Mouse (Mus musculus) lung, adult 18-20 months (tissue): ENCODE measurements around the gene Adprh.

Source experiments
- DNase-seq, 2 experiments: peaks; one replicate each; pipeline ENCODE4 v3.0.0; 2022; ENCODE audit warnings: mixed read lengths in 2 of 2

Gene Adprh

DNA sequence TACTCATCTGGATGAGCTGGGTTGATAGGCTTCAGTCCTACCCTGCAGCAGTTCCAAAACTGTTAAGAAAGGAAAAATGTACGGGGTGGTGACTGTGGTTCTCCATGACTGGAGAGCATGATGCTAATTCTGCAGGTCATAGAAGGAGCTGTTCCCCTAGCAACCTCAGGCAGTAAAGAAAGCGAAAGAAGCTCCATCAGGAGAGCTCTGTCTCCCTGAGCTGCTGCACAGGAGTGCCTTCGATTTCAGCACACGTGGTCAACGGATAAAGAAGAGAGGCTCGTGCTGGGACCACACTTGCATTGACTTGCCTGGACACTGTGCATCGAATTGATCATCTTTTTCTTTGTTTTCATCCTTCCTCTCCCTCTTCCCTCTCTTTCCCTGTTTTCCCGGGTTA is 10.3 kb downstream of the Adprh start:
- no peak for DNase-seq

DNA sequence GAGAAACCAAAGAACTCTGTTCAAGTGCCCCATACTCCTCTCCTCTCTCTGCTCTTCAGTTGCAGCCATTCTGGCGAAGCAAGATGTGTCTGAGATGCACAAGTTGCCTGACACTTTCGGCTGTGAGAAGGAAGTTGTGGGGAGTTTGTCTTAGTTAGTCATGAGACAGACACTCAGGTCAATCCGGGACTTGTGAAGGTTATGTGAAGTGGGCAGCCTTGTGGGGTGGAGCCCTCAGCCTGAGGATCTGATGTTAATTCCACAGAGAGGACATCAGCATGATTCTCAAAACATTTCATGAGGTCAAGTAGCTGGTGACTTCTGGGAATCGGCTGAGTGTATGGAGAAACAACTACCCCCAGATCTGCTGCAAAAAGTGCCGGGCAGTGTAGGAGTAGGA is 10.9 kb downstream of the Adprh start:
- DNase-seq = no peak

DNA sequence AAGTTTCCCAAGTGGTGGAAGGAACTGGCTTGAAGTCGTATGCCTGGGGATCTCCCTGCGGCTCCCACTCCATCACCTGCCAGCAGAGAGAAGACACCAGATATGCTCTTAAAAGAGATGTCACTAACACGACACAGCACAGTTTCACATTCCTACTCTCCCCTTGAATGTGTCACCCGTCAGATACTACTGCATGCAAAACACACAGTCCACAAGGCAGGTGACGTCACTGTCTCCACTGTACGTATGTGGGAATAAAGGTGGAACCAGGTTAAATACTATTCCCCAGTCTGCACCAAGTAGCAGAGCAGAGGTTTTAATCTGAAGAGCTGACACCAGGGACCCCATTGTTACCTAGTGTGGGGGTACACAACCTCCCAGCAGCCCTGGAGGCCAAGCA is 12.1 kb downstream of the Adprh start:
- DNase-seq = no peak

DNA sequence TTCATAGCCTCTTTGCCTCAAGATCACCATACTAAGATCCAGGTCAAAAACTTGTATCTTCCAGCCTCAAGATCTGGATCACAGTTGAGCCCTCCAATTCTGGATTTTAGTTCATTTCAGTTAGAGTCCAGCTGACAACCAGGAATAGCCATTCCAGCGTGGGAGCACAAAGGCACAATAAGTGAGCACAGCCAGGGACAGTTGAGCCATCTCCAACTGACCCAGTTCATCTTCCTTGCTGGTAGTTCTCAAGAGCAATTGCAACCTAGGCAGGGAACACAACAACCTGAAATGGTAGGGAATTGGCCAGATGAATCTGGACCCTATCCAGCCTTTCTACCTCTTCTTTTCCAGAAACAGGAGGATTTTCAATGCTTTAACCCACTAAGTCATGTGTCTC is 13.3 kb downstream of the Adprh start:
- DNase-seq = no peak

DNA sequence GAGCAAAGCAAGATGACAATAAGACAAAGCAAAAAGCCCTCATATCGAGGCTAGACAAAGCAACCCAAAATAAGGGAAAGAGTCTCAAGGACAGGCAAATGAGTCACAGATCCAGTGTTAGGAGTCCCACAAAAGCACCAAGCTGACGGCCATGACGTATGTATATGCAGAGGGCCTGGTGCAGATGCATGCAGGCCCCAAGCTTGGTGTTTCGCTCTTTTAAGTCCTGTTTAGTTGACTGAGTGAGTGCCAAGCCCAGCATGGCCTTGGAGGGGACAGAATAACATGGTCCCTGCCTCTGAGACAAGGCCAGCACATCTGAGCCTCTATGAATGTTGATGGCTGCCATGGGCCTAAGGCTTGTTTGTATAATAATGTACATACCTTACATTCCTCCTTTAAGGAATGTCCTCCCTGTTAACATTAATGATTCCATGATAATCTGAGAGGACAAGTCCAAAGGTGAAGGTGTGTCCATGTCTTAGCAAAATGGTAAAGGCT is 18.2 kb downstream of the Adprh start:
- DNase-seq = no peak

DNA sequence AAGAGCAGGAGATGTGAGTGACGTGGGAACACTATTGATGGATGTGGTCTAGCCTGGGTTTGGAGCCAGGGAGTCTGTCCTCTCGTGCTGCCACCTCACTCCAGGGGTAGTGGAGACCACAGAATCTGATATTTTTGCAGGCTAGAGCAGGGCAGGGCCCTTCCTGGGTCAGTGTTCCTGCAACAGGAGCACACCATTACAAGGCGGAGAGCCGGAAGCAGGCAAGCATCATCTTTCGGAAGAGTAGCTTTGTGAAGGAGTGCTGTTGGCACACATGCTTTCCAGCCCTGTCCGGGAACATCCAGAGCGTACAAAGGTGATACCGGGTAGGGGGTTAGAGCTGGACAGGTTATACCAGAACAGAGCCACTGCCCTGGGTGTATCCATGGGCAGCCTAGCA is 19.0 kb downstream of the Adprh start:
- no peak for DNase-seq

DNA sequence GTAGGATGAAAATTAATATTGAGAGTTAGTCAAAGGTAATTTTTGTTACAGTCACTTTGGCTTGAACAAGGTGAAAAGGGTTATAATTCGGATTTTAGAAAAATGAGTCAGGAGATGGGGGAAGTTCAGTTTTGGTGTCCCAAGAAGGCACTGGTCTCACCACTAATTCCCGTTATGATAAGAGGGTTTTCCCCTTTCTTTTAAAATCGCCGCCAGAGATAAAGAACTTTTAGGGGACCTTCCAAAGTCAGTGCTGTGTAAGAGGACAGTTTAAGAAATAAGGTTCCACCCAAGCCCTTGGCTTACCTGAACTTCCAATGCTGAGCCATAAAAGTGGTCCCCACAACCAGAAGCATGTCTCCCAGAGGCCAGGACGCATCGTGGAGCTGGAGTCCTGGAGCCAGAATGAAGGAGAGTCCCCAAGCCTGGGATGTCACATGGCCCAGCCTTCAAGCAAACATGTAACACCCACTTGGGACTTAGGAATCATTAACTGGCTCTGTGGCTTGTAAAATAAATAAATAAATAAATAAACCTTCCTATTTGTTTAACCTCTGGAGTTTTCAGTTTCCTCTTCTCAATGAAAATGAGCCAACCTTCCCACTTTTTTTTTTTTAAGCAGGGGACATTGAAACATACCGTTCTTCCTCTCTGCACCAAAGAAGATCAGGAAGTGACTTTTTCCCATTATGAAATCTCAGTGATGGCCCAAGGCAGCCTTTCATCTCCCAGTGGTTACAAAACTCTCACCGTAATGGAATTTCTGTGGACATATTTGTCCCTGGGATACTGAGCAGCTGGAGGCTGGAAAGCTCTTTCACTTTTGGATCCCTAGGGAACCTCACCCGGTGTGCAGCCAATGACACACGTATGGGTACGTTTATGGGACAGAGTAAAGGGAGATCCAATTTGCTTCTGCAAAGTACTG is 19.7 kb downstream of the Adprh start, which contains the start of gene Pla1a:
Gene Pla1a (minus strand): TSS at position 648 of the 928 bp plus-strand sequence.
- peak in 1 of 2 experiments; percentile 36 for DNase-seq

DNA sequence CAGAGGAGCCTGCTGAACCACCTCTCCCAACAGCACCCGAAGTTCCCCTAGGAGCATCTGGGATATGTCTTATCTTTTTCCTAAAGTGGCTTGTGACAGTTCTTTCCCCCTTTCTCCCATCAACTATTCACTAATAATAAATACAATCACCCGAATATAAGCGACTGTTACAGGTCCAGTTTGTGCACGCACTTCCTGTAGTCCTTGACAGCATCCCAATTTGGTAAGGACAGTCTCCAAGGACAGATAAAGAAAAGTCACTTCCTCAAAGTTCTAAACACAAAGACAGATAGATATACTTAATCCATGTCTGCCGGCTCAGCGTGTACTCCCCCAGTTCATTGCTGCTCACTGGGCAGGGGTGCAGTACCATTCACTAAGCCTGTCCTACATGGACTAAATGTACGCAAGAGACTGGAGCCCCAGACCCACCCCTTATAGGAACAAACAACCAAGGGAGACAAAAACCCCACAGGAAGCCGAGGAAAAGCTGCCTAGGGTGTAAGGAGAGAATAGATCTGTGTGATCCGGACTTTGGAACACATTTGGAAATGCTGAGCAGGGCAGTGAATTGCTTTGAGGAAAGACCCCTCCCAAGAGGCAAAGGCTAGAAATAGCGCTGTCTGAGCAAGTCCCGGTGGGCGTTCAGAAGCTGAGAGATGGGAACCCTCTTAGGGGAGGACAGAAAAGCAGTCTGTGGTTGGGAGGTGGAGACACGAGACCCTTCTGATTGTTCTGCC is 20.9 kb downstream of the Adprh start:
- no peak for DNase-seq

DNA sequence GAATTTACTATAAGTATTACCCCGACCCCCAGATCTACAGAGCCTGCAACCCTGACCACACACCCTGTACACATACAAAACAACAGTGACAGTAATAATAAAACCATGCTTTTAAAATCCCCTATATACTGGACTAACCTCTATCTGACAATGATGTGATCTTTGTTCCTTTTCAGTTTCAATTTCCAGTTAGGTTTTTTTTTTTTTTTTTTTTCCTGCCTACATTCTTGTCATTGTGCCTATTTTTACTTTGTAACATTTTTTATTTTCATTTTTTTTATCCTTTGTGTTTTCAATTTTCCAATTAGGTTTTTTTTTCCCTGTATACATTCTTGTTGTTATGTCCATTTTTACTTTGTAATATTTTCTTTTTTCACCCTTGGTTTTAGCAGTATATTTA is 26.7 kb downstream of the Adprh start:
- DNase-seq = no peak

DNA sequence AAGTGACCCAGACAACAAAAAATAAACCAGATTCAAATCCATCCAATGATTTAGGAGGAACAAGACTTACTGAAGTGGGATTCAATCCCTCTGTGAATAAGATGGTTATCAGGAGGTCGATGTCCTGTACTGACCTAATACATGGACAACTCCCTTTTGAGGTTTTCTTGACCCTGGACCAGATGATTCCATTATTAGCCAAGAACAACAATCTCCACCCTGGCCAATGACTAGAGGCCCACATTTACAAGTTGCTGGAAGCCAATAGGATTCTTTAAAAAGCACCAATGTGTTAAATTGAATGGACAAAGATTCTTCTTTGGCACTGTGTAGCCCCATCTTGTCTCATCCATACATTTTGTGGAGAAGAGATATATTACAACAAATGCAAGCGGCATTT is 27.1 kb downstream of the Adprh start:
- DNase-seq = no peak

DNA sequence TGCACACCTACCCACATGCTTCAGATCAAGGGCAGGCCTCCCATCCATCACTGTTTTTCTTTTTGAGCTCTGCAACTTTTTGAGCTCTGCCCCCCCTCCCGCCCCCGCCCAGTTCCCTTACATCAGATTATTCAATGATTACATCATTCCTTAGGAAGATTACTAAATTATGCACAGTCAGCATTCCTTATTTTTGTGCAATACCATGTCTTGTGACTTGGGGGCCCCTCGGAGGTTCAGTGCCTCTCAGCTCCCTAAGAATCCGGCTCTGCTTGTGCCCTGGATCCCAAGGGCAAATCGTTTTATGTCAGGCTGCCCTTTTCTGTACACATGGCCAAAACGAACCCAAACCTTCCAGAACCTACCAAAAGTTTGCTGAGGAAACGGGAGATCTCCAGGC is 37.5 kb downstream of the Adprh start:
- no peak for DNase-seq

DNA sequence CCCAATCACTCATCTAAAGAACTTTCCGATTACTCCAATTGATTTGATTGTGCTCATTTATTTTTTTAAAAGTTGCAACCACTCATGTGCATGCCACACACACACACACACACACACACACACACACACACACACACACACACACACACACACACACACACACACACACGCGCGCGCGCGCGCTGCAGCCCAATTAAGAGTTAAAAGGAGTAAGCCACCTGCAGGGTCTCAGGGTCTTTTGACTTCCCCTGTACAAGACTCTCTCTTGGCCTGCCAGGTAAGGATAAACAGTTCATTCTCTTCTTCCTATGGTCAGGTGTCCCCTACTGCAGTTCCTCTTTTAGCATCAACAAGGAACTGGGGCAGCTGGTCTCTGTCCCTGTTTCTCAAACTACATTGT is 44.1 kb downstream of the Adprh start:
- DNase-seq = no peak

DNA sequence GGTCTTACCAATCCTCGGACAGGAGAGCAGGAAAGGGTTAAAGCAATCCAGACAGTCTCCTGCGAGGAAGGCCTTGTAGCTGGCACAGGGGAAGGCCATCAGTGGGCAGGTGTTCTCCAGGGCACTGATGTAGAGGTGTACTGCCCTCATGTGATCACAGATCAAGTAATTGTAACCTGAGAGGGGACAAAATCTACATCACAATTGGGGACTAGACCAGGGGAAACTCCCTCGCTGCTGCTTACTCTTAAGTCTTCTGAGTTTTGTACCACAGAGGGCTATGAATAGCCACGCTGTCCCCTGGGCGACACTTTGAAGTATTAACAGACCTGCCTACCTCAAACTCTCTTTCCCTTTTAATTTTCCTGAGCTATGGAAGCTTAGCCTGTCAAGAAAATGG is 44.9 kb downstream of the Adprh start:
- no peak for DNase-seq

DNA sequence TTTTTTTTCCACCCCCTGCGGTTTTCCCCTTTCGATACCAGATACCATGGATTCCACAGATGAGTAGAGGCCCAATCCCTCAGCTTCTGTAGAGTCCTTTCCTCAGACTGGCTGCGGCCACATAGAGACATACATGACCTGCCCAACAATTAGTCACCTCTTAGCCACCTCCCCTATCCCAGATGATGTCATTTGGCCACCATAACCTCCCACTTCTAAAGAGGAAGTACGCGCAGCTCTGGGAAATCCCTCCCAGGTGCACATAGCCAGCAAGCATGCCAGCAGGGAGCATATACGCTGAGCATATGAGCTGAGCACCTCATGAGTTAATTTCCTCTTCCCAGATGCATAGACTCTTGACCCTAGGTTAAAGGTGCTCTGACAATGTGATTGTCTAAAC is 45.8 kb downstream of the Adprh start:
- DNase-seq = no peak

DNA sequence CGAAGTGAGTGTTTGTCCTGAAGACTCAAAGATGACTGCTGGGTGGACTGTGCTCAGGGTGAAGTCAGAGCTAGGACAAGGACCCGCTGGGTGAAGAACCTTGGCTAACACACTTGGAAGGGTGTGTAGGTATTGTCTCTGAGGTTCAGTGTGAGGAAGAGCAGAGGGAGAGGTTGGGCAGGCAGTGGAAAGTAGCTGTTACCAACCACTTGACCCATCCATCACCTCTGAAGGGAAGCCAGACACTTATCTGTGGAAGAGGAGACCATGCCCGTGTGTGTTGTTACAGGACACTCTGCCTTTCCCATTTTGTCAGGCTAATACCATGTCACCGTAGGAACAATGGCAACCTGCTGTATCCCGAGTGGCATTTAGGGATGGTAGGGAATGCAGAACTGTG is 46.2 kb downstream of the Adprh start:
- no peak for DNase-seq

DNA sequence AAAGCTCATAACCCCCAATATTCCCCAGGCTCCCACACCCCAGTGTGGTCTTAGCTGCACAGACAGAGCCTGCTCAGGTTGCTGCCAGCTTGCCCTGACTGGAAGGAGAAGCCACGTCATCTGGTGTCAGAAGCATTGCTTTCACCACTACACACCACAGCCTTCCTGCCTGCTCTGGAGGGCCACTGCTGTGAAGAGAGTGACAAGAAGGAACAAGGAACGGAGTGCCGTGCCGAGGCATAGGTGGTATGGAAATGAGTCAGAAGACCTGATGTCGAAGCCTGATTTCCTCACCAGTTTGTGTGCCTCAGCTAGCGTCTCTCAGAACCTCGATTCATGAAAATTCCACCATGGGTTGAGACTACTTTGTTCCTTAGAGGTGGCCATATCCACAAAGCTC is 48.9 kb downstream of the Adprh start:
- peak in 1 of 2 experiments; percentile 14 for DNase-seq

DNA sequence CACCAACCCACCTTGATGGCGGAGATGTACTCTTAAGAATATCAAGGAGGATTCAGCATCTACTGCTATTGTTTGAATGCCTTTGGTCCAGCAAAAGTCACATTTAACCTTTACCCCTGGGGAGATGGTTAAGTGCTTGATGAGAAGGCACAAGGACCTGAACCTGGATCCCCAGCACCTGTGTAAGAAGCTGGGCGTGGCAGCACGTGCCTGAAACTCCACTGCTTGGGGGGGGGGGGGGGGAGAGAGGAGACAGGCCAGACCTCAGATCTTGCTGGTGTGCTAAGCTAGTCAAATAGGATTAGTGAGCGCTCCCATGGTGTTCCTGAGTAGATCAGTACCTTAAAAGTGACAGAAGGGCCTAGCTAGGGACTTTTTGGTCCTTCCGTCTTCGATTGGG is 51.0 kb downstream of the Adprh start:
- no peak for DNase-seq

DNA sequence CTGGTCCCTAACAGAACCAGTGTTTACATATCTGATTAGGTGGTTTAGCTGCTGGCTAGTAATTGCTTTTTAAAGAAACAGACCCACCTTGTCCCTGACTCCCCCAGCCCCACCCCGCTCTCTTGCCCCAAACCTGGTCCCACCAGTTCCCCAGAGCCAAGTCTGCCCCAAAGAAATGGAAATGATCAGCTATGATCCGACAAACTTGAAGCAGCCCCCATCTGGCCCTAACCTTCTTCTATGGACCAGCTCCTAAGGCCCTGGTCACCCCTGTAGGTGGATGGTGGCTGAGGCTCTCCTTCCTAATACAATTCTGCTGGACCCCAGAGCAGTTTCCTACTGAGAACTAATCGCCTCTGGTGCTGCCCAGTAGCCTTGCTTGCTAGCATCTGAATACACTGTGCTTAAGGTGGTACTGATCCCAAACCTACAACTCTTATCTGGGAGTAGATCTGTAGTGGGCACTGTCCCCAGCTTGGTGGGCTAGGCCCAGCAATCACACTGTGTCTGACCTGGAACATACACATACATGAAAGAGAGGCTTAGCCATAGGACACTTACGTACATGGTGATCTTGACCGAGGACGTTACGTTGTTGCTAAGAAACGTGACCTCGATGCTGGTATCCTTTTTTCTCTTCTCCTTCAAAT is 52.1 kb downstream of the Adprh start:
- DNase-seq = no peak

DNA sequence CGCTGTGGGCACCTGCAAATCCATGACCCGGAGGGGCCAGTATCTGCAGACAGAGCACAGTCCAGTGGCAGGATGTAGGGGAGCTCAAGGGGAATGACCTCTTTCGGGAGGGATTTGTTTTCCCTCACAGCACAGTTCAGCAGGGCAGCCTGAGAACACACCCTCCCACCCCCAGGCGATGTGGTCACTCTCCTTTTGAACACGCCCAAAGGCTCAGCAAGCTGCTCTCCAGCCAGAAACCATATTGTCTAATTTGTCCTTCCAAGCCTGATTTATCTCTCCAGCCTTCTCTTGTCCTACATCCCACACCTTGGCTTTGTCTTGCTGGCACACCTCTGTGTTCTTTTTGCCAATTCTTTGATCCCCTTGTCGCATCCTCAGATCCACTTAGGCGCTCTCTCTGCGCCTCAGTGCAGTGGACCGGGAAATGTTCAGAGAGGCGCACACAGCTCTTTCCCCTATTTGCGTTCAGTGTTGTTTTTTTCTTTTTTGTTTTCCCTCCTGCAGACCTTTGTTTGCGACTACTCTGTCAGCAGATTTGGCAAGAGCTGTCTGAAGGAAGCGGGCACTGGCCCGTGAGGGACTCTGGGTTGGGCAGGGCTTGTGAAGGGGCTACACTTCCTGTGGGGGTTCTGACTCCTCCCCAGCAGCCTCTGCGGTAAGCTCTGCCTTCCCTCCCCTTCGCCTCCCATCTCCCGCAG is 52.8 kb downstream of the Adprh start:
- peak; percentile 47 to 64 for DNase-seq

DNA sequence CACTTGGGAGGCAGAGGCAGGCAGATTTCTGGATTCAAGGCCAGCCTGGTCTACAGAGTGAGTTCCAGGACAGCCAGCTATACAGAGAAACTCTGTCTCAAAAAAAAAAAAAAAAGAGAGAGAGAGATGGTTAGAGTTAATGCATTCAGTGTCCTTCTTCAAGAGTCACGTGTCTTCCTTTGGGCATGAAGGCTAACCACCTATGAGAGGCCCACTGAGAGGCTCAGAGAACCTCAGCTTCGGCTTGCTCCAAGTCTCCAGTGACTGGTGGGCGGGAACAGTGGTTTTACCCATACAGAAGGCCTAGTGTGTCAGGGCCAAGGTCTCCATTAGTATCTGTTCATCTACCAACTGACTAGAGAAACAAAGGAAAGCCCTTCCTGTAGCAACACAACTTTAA is 53.4 kb downstream of the Adprh start:
- DNase-seq = no peak

DNA sequence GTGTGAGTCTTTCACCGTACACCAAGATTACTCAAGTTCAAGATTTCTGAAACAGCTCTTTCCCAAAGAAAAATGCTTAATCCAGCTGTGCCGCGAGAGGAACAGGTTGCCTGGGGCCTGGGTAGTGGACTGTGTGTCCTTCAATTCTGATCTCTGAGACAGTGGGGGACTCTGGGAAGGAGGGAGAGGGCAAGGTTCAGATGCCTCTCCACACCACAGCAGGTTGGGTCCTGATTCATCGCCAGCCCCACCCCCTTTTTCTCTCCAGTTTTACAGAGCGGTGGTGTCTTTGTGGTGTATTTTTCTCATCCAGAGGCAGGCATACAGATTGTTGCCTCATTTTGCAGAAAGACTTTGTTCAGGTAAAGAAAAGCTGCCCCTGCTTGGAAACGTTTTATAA is 54.2 kb downstream of the Adprh start:
- DNase-seq = no peak

DNA sequence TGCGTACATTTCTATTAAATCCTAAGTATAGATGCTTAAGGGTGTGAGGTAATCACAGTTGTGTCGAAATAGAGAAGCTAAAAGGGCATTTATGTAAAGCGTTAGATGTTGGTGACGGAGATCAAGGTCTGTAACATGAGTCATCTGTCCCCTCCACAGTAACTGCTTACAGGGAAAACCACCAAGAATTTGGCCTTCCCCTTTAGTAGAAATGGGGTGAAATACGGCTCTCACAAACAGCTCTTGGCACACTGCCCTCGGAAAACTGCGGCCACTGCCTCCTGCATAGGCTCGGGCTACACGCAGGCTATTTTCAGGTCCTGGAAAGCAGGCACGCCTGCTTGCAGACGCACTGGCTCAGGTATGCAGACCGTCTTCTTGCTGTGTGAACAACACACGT is 56.3 kb downstream of the Adprh start:
- DNase-seq = peak; percentile 72 to 74
